Mouse (Mus musculus): ENCODE measurements around the gene Vtn. TPM values are rescaled to one million over a fixed set of nuclear protein-coding genes. Genes with fewer than 3 reads are reported as not detected.

Vtn gene
- polyA plus RNA-seq, 1 experiment from 2014 or later = 36.9 TPM

DNA sequence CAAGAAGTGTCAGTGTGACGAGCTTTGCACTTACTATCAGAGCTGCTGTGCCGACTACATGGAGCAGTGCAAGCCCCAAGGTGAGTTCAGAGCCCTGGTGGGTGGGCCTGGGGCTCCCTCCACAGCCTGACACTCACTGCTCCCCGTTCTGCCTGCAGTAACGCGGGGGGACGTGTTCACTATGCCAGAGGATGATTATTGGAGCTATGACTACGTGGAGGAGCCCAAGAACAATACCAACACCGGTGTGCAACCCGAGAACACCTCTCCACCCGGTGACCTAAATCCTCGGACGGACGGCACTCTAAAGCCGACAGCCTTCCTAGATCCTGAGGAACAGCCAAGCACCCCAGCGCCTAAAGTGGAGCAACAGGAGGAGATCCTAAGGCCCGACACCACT lies 652 bp downstream of the Vtn start:
- WGBS = 53% methylated on average over 16 of the region's 16 CpGs
- ATAC-seq (ENCODE audit: low FRiP score) = no peak
- H3K9ac ChIP-seq = no peak overlapping the region
- H3K4me1 ChIP-seq = peaks cover 27% of the 10 kb centered on the region
- H3K27ac ChIP-seq = no peak overlapping the region
- H3K9me3 ChIP-seq = no peaks in the 10 kb centered on the region
- H3K4me2 ChIP-seq = no peak overlapping the region
- H3K36me3 ChIP-seq (replicated peaks) = no peaks in the 10 kb centered on the region
- H3K27me3 ChIP-seq = peaks cover 39% of the 10 kb centered on the region
- H3K4me3 ChIP-seq (replicated peaks) = no peak overlapping the region

DNA sequence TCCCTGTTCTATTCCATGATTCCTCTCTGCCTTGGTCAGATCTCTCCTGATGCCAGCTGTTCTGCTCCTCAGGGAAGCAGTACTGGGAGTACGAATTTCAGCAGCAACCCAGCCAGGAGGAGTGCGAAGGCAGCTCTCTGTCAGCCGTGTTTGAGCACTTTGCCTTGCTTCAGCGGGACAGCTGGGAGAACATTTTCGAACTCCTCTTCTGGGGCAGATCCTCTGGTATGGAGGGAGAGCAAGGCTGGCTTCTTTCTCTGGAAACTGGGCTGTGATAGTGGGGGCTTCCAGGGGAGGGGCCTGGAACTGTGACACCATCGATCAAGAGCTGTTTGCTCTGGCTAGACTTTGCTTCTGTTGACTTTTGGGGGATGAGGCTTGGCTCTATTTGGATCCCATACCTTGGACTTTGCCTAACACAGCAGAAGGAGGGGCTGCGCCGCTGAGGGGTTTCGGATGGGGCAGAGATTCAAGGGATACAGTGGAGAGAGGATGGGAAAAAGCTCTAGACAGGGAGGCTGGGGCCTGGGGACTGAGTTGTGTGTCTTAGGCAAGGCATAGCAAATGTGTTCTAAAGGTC lies 1.8 kb downstream of the Vtn start:
- Histone ChIP-seq H3K9ac (0 out of 2 replicates have a peak overlapping the region, but pooled peaks have one; percentile 17), H3K36me3 (replicated peaks) (peaks cover 9% of the 10 kb centered on the region), H3K4me3 (replicated peaks) (no peak overlapping the region), H3K27ac (no peak overlapping the region), H3K27me3 (peaks cover 29% of the 10 kb centered on the region), H3K4me2 (no peak overlapping the region), H3K4me1 (peaks cover 25% of the 10 kb centered on the region), H3K9me3 (no peaks in the 10 kb centered on the region)
- 80% methylated on average over 9 of the region's 9 CpGs for WGBS
- ATAC-seq (ENCODE audit: low FRiP score) = no peak

DNA sequence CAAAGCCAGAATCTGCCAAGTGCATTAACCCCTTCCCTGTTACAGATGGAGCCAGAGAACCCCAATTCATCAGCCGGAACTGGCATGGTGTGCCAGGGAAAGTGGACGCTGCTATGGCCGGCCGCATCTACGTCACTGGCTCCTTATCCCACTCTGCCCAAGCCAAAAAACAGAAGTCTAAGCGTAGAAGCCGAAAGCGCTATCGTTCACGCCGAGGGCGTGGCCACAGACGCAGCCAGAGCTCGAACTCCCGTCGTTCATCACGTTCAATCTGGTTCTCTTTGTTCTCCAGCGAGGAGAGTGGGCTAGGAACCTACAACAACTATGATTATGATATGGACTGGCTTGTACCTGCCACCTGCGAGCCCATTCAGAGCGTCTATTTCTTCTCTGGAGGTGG lies 2.6 kb downstream of the Vtn start:
- no peaks in the 10 kb centered on the region for H3K9me3 ChIP-seq
- peaks cover 17% of the 10 kb centered on the region for H3K4me1 ChIP-seq
- H3K36me3 ChIP-seq (replicated peaks) = peaks cover 17% of the 10 kb centered on the region
- no peak overlapping the region for H3K4me3 ChIP-seq (replicated peaks)
- ATAC-seq (ENCODE audit: low FRiP score) = no peak
- 81% methylated on average over 20 of the region's 20 CpGs for WGBS
- no peak overlapping the region for H3K4me2 ChIP-seq
- H3K27me3 ChIP-seq = peaks cover 23% of the 10 kb centered on the region
- H3K27ac ChIP-seq = no peak overlapping the region
- H3K9ac ChIP-seq = no peak overlapping the region

DNA sequence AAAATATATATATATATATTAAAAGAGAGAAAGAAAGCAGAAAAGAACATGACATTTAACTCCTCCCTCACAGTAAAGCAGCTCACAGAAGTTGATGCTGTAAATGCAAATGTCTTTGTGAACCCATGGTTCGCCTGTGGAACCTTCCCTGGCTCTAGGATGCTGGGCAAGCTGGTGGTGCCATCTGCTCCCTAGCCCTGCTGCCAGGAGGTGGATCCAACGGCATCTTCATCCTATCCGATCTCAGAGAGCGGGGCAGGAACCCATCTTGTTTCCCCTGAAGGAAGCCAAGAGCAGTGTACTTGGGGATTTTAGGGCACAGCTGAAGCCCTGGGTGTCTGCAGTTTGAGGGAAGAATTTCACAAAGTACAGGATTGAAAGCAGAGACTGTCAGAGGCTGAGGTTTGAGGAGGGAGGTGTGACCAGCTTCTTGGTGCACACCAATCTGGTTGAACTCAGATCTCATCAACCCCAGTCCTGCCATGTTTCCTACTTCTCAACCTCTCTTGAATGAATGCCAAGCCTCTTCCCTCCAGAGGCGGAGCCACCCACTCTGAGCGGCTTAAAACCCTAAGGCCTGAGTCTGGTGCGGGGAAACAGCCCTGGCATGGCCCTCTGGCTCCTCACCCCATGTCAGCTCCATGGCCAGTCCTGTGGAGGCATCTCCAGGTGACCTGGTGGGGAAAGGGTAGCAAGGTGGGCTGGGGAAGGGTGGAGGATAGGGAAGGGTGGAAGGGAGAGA lies 4.2 kb downstream of the Vtn start, which contains the start of gene Sebox:
TSS of gene Sebox (plus strand) at position 539 of the 742 bp plus-strand sequence.
- Histone ChIP-seq H3K36me3 (replicated peaks) (peaks cover 33% of the 10 kb centered on the region), H3K4me1 (peaks cover 11% of the 10 kb centered on the region; the same call in 1 of the 2 replicates), H3K27me3 (peaks cover 23% of the 10 kb centered on the region), H3K9me3 (no peaks in the 10 kb centered on the region), H3K9ac (no peak within 1 kb of the TSS), H3K4me3 (replicated peaks) (no peak within 1 kb of the TSS), H3K4me2 (no peak within 1 kb of the TSS), H3K27ac (no peak within 1 kb of the TSS)
- WGBS = 68% methylated on average over 7 of the region's 7 CpGs
- ATAC-seq (ENCODE audit: low FRiP score) = no peak

DNA sequence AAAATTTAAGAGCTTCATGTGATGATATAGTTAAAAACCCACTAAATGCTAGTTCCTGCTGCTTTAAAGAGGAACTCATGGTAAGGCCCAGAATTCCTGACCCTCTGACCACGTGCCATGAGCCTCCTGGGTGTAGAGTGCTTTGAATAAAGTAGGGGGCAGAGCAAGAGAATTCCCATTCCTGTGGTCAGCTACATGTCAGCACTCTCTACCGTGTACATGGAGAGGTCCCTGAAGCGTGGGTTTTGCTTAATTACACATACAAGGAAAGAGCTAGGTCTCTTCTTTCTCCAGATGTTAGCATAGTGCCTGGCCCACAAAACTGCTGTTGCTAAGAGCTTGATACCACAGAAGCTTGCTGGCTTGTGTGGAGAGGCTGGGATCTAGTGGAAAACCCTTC lies 6.5 kb downstream of the Vtn start:
- H3K4me2 ChIP-seq = no peak overlapping the region
- no peak overlapping the region for H3K4me3 ChIP-seq (replicated peaks)
- 0 out of 2 replicates have a peak, but pooled peaks cover 9% of the 10 kb centered on the region for H3K27me3 ChIP-seq
- WGBS = 81% methylated on average over 3 of the region's 3 CpGs
- no peak overlapping the region for H3K27ac ChIP-seq
- H3K9me3 ChIP-seq = no peaks in the 10 kb centered on the region
- ATAC-seq (ENCODE audit: low FRiP score) = no peak
- no peak overlapping the region for H3K9ac ChIP-seq
- no peaks in the 10 kb centered on the region for H3K4me1 ChIP-seq
- peaks cover 46% of the 10 kb centered on the region for H3K36me3 ChIP-seq (replicated peaks)

DNA sequence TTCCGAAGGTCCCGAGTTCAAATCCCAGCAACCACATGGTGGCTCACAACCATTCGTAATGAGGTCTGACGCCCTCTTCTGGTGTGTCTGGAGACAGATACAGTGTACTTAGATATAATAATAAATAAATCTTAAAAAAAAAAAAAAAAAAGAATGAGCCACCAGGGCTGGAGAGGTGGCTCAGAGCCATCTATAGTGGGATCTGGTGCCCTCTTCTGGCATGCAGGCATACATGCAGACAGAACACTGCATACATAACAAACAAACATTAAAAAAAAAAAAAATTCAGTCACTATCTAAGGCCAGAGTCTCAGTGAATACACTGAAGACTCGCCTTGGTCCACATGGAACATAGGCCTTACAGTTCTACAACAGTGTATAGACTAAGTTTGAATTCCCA lies 10.3 kb downstream of the Vtn start:
- Histone ChIP-seq H3K9me3 (no peaks in the 10 kb centered on the region), H3K36me3 (replicated peaks) (peaks cover 46% of the 10 kb centered on the region), H3K27ac (no peak overlapping the region), H3K4me2 (no peak overlapping the region), H3K27me3 (no peaks in the 10 kb centered on the region), H3K9ac (no peak overlapping the region), H3K4me3 (replicated peaks) (no peak overlapping the region), H3K4me1 (peaks cover 17% of the 10 kb centered on the region)
- no peak for ATAC-seq (ENCODE audit: low FRiP score)
- WGBS = 77% methylated on average over 5 of the region's 5 CpGs

DNA sequence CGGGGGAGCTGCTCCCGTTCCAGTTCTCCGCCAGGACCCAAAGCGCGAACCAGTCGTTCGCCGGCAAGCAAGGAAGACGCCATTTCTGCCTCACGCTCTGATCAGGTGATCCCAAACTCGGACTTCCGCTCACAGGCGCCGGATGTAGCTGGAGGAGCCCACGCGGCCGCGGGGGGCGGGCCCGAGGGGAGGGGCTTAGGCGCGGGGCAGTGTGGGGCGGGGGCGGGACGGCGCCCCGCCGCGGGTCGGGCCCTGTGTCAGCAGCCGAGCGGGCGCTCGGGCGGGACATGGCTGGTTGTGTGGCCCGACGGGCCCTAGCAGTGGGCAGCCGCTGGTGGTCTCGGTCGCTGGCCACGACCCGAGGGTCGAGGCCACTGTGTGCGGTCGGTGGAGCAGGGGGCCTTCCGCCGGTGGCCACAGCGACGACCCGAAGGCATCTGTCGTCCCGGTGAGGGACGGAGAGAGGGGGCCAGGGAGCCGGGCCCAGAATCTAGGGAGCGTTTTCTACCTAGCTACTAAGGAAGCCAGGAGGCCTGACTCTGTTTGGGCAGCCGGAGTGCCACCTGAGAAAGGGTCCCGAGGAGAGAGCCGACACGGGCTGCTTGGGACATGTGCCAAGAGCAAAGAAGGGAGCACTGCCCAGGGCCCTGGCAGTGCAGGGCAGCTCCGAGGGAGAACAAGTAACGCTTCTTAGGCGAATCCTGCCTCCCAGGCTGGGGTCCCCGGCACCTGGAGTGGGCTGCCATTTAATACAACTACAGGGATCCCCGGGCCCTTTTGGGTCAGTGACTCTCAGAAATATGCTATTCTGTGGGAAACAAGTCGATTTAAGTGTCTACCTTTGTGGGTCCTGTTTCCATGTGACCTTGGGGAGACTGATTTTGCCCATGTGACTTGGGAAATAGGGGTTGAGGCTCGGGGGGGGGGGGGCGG lies 13.4 kb downstream of the Vtn start, which contains the start of the genes Tmem199 and Poldip2:
TSS of gene Tmem199 (minus strand) at position 148 of the 933 bp plus-strand sequence.
TSS of gene Poldip2 (plus strand) at position 169 of the 933 bp plus-strand sequence.
- peak; percentile 95 for ATAC-seq (ENCODE audit: low FRiP score)
- WGBS = under 1% methylated on average over 67 of the region's 67 CpGs
- Histone ChIP-seq H3K4me1 (peaks cover 17% of the 10 kb centered on the region), H3K4me2 (peak within 1 kb of the TSS; percentile 81), H3K9me3 (no peaks in the 10 kb centered on the region), H3K27ac (peak within 1 kb of the TSS; percentile 85), H3K4me3 (replicated peaks) (peak within 1 kb of the TSS; percentile 84), H3K9ac (peak within 1 kb of the TSS; percentile 91), H3K27me3 (no peaks in the 10 kb centered on the region), H3K36me3 (replicated peaks) (peaks cover 46% of the 10 kb centered on the region)

DNA sequence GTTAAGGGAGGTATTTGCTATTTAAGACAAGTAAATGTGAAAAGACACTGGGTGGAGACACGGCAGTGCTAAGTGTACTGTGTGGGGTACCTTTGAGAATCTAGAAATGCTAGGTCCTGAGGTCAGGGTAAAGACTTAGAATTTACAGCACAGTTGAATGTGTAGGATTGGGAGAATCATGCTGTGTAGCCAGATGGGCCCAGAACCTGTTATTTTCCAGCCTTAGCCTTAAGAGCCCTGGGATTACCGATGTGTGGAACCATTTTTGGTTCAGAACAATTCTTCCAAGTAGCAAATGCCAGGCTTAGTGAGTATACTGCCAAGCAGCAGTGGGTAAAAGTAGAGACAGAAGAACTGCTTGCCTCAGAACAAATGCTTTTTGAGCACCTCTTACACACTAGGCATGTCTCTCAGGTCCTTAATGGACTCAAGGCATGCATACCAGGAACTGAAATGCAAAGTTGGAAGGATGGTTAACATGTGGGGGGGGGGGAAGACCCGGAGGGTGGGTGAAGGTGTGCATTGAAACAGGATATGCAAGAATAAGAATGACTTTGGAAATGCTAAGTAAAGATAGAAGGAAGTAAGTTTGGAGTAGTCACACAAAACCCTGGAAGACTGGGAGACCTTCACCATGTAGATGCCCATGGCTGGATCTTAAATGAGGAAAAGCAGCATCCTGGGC lies 14.4 kb downstream of the Vtn start:
- peaks cover 46% of the 10 kb centered on the region for H3K36me3 ChIP-seq (replicated peaks)
- peak overlapping the region; percentile 91 for H3K9ac ChIP-seq

DNA sequence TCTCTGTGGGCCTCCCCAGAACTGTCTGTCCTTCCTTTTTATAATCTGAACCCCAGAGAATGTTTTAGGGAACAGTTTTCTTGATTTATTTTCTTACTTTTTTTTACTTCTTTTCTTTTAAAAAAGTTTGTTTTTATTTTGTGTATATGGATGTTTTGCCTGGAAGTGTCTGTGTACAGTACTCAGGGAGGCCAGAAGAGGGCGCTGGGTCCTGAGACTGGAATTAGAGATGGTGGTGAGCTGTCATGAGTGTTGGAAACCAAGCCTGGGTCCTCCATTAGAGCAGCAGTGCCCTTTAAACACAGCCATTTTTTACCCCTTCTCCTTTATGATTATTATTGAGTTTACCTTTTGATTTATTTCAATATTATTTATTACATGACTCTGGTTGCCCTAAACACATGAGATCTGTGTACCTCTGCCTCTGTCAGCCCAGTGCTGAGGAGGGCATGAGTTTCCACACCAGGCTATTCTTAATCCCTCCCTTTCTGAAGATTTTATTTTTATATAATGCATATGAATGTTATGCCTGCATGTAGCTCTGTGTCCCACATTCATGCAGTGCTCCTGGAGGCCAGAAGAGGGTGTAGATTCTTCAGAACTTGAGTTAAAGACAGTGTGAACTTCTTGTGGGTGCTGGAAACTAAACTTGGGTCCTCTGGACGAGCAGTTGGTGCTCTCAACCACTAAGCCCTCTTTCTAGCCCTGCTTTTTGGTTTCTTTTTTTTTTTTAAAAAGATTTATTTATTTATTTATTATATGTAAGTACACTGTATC lies 16.8 kb downstream of the Vtn start:
- Histone ChIP-seq H3K9ac (no peak overlapping the region), H3K27me3 (no peaks in the 10 kb centered on the region), H3K4me2 (no peak overlapping the region), H3K4me3 (replicated peaks) (no peak overlapping the region), H3K27ac (no peak overlapping the region), H3K9me3 (no peaks in the 10 kb centered on the region), H3K36me3 (replicated peaks) (peaks cover 59% of the 10 kb centered on the region), H3K4me1 (peaks cover 17% of the 10 kb centered on the region)
- no peak for ATAC-seq (ENCODE audit: low FRiP score)
- WGBS = 64% methylated on average over 2 of the region's 2 CpGs

More for the DNA sequence above, 14.4 kb downstream of the Vtn start:
- Histone ChIP-seq H3K9me3 (no peaks in the 10 kb centered on the region), H3K4me1 (peaks cover 17% of the 10 kb centered on the region), H3K4me3 (replicated peaks) (peak overlapping the region; percentile 84), H3K4me2 (peak overlapping the region; percentile 81), H3K27ac (no peak overlapping the region), H3K27me3 (no peaks in the 10 kb centered on the region)
- 82% methylated on average over 3 of the region's 3 CpGs for WGBS
- no peak for ATAC-seq (ENCODE audit: low FRiP score)

DNA sequence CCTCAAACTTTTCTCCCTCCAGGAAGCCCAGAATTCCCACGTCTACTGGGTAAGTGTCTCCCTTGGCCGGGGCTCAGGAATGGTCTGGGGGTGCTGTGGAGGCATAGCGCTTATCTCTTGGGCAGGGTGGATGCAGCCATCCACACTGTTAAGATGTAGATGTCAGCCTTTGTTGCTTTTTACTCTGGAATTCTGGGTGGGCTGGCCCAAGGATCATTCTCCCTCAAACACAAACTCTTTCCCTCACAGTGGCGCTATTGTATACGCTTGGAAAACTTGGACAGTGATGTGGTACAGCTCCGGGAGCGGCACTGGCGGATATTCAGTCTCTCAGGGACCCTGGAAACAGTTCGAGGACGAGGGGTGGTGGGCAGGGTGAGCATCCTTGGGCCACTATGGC lies 20.0 kb downstream of the Vtn start:
- Histone ChIP-seq H3K27ac (no peak overlapping the region), H3K9ac (no peak overlapping the region), H3K4me3 (replicated peaks) (no peak overlapping the region), H3K36me3 (replicated peaks) (peaks cover 91% of the 10 kb centered on the region), H3K4me1 (no peaks in the 10 kb centered on the region), H3K27me3 (no peaks in the 10 kb centered on the region), H3K9me3 (no peaks in the 10 kb centered on the region), H3K4me2 (no peak overlapping the region)
- ATAC-seq (ENCODE audit: low FRiP score) = no peak
- WGBS = 89% methylated on average over 10 of the region's 10 CpGs

DNA sequence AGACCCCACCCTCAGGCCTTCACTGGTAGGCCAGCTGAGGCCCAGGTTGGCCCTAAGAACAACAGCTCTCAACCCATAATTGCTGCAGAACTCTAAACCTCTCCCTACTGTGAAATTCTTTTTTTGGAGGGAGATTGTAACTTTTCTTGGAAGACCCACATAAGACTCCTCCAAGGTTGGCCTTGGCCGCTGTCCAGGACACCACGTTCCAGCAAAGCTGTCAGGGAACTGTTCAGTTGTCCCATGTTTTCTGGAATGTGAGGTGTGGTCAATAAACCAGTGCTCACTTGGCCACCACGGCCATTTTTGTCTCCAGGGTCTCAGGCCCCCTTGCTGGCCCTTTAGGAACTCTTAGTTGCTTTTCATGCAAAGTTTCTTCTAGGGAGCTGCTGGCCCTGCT lies 23.0 kb downstream of the Vtn start:
- Histone ChIP-seq H3K27me3 (no peaks in the 10 kb centered on the region), H3K36me3 (replicated peaks) (peaks cover 93% of the 10 kb centered on the region), H3K4me3 (replicated peaks) (no peak overlapping the region), H3K4me1 (no peaks in the 10 kb centered on the region), H3K4me2 (no peak overlapping the region), H3K9me3 (no peaks in the 10 kb centered on the region), H3K27ac (no peak overlapping the region), H3K9ac (no peak overlapping the region)
- WGBS = 92% methylated on average over 3 of the region's 3 CpGs
- no peak for ATAC-seq (ENCODE audit: low FRiP score)
